Mouse (Mus musculus) kidney, adult 2 months (tissue): Measurements from ENCODE around the gene Crocc2.

Source experiments
- CTCF ChIP-seq: fragments of 200-500 bp; conservative IDR thresholded peaks from 2 replicates; pipeline ENCODE4 v1.5.1; 2011; ENCODE audit warnings: low read depth, mild to moderate bottlenecking, control low read depth, low read length, moderate library complexity, mixed read lengths; ENCODE audit not compliant: insufficient read depth, insufficient read length
- POLR2A ChIP-seq: fragments of 200-500 bp; IDR thresholded peaks from one replicate; pipeline ENCODE4 v1.6.1; 2011; ENCODE audit warnings: low read depth, low read length, control low read depth

DNA sequence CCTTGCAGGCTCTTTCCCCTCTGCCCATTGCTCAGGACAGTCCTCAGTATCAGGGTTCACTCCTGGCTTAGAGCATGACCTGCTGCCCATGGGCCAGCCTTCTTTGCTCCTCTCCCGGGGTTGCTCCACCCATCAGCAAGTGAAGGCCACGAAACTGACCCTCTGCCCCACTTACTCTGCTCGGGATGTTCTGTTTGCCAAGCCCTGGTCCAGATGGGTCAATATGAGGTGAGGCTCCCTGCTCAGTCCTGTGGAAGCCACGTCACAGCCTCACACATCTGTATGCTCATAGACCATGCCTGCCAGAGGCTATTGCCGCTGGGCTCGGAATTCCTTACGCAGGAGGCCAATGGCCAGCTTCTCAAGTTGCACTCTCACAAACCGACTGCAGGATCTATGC, 40.3 kb upstream of the Crocc2 start:
- TF ChIP-seq CTCF (no peak), POLR2A (no peak)
